Comparison of ENCODE assay signal across 29 mouse cellular contexts in the genomic region with DNA sequence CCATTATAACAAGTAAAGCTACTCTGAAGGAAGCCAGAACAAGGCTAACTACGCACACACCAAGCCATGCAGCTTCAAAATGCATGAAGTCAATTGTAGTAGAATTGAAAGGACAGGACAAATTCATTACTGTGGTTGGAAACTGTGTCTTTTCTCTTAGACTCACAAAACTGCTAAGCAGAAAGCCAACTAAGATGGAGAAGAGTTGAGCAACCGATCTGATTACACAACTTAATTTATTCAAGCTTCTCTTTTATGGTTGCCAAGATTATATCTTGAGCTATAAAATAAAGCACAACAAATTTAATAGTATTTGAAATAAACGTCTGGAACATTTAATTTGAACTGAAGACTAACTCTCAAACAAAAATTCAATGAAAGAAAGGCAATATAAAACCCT. TPM values are rescaled to one million over a fixed set of nuclear protein-coding genes. Genes with fewer than 3 reads are reported as not detected.
DNase-seq lines count a peak whose midpoint lies in the region; ATAC-seq and TF ChIP-seq lines count a peak whose summit lies in the region.
"Had no signal": no experiment of that assay in that cellular context is flagged by ENCODE, and none has a peak within 500 bp of the region (broad histone marks: within the 10 kb centered on the region; RNA-seq: fewer than 3 reads in every experiment).

No protein-coding gene starts in this region.

- 80% methylated on average over 3 of the region's 3 CpGs for WGBS in lung, embryonic 14.5 days
- 67% methylated on average over 3 of the region's 3 CpGs for WGBS in intestine, embryonic 15.5 days

- no peaks in the 10 kb centered on the region for H3K36me3 ChIP-seq in lung, embryonic 14.5 days (ENCODE audit: insufficient read depth)
- H3K36me3 ChIP-seq in intestine, embryonic 15.5 days: no peaks in the 10 kb centered on the region
- H3K36me3 ChIP-seq: embryonic facial prominence, embryonic 13.5 days; forebrain, embryonic 12.5 days; G1E; heart, embryonic 13.5 days; hindbrain, embryonic 15.5 days had no signal

- no peak for TF ChIP-seq CTCF in lung, embryonic 14.5 days (IDR thresholded peaks at IDR 0.05; ENCODE audit: low read depth)

- no peaks in the 10 kb centered on the region for H3K27me3 ChIP-seq in lung, embryonic 14.5 days (ENCODE audit: insufficient read depth, low read length)
- no peaks in the 10 kb centered on the region for H3K27me3 ChIP-seq in intestine, embryonic 15.5 days (replicated peaks)
- H3K27me3 ChIP-seq: embryonic facial prominence, embryonic 13.5 days; forebrain, embryonic 12.5 days; heart, embryonic 13.5 days; hindbrain, embryonic 15.5 days had no signal

- DNase-seq in lung, embryonic 14.5 days: peak; percentile 18
- DNase-seq in lung, postnatal 14 days: no peak
- peak; percentile 74 for DNase-seq in NIH3T3 (ENCODE audit: low read depth)
- no peak for DNase-seq in testis, postnatal 14 days (ENCODE audit: low spot score)
- DNase-seq: adrenal gland, adult 8-10 months; B cell, adult 2 months; cerebellum, adult 11 months; cerebellum, adult 8-10 months; cerebellum, postnatal 14 days; gastrocnemius, postnatal 10 days; heart, postnatal 36 days had no signal

- no peaks in the 10 kb centered on the region for H3K4me1 ChIP-seq in lung, embryonic 14.5 days (ENCODE audit: insufficient read depth)
- H3K4me1 ChIP-seq in intestine, embryonic 15.5 days (replicated peaks): no peaks in the 10 kb centered on the region
- H3K4me1 ChIP-seq: embryonic facial prominence, embryonic 13.5 days; forebrain, embryonic 12.5 days; heart, embryonic 13.5 days; hindbrain, embryonic 15.5 days had no signal

- no peak overlapping the region for H3K4me2 ChIP-seq in lung, embryonic 14.5 days
- H3K4me2 ChIP-seq in intestine, embryonic 15.5 days (replicated peaks): no peak overlapping the region
- H3K4me2 ChIP-seq: embryonic facial prominence, embryonic 13.5 days; forebrain, embryonic 12.5 days; heart, embryonic 13.5 days; hindbrain, embryonic 15.5 days had no signal

- ATAC-seq in lung, embryonic 14.5 days (ENCODE audit: insufficient read depth): no peak
- ATAC-seq in common myeloid progenitor, adult 5-6 weeks (replicated peaks; ENCODE audit: low read depth, poor library complexity, severe bottlenecking): peak; percentile 45
- peak; percentile 85 for ATAC-seq in granulocyte monocyte progenitor cell, adult 5-6 weeks (replicated peaks; ENCODE audit: poor library complexity, severe bottlenecking)
- ATAC-seq in intestine, embryonic 15.5 days: no peak
- ATAC-seq: activated CD4-positive, CD25-positive, alpha-beta regulatory T cell, adult 4 months; CD4-positive, CD25-positive, alpha-beta regulatory T cell, adult 4 months; forebrain, embryonic 16.5 days; intestine, postnatal 0 days had no signal

- no peak overlapping the region for H3K4me3 ChIP-seq in lung, embryonic 14.5 days (ENCODE audit: low read depth, low read length)
- no peak overlapping the region for H3K4me3 ChIP-seq in intestine, embryonic 15.5 days (replicated peaks)
- H3K4me3 ChIP-seq: embryonic facial prominence, embryonic 13.5 days; forebrain, embryonic 12.5 days; heart, embryonic 13.5 days; hindbrain, embryonic 15.5 days had no signal

- no peaks in the 10 kb centered on the region for H3K9me3 ChIP-seq in lung, embryonic 14.5 days (ENCODE audit: low read depth, low read length)
- H3K9me3 ChIP-seq in intestine, embryonic 15.5 days: no peaks in the 10 kb centered on the region
- H3K9me3 ChIP-seq: embryonic facial prominence, embryonic 13.5 days; forebrain, embryonic 12.5 days; G1E; heart, embryonic 13.5 days; hindbrain, embryonic 15.5 days had no signal

- no peak overlapping the region for H3K9ac ChIP-seq in lung, embryonic 14.5 days
- no peak overlapping the region for H3K9ac ChIP-seq in intestine, embryonic 15.5 days
- H3K9ac ChIP-seq: embryonic facial prominence, embryonic 13.5 days; forebrain, embryonic 12.5 days; heart, embryonic 13.5 days; hindbrain, embryonic 15.5 days had no signal

- H3K27ac ChIP-seq in lung, embryonic 14.5 days (ENCODE audit: low read depth): no peak overlapping the region
- no peak overlapping the region for H3K27ac ChIP-seq in intestine, embryonic 15.5 days
- H3K27ac ChIP-seq: embryonic facial prominence, embryonic 13.5 days; forebrain, embryonic 12.5 days; heart, embryonic 13.5 days; hindbrain, embryonic 15.5 days had no signal

RNA-seq across cellular contexts. Expression of gene Themis, which starts 59.0 kb away (rescaled TPM):
- not detected in 2 replicates for polyA plus RNA-seq in lung, embryonic 14.5 days (2014; fragmentation: Nextera tagmentation; extraction: Ambion mirVana)
- 0.55 TPM in 1 of 2 replicates, not detected in the other for total RNA-seq in common myeloid progenitor, adult 5-6 weeks (2017)
- total RNA-seq in granulocyte monocyte progenitor cell, adult 5-6 weeks (2014; fragmentation: Nextera tagmentation): not detected in 2 replicates
- not detected in 2 replicates for total RNA-seq in granulocyte monocyte progenitor cell, adult 5-6 weeks (2017)
- 0.08 TPM in 1 of 2 replicates, not detected in the other for polyA plus RNA-seq in intestine, embryonic 15.5 days (2015; fragmentation: Nextera tagmentation; extraction: Ambion mirVana)
- total RNA-seq: adrenal gland, postnatal 4 days; gastrocnemius, postnatal 10 days had no signal
- polyA plus RNA-seq: brain, embryonic 14.5 days; cortical plate, adult 2 months; embryonic facial prominence, embryonic 13.5 days; forebrain, embryonic 12.5 days; forebrain, embryonic 16.5 days; frontal cortex, adult 2 months; G1E; heart, postnatal 0 days; hindbrain, embryonic 11.5 days had no signal

Comparison
In these comparisons a context has a peak if more than half of its experiments do, and no peak if none do; other contexts are left out.
1. DNase-seq: peak in lung, embryonic 14.5 days (single experiment) and NIH3T3 (single experiment); none in lung, postnatal 14 days (single experiment) and testis, postnatal 14 days (single experiment).
2. ATAC-seq: peak in common myeloid progenitor, adult 5-6 weeks (single experiment) and granulocyte monocyte progenitor cell, adult 5-6 weeks (single experiment); none in lung, embryonic 14.5 days (single experiment) and intestine, embryonic 15.5 days (single experiment).